Mouse (Mus musculus) erythroblast, embryonic 14.5 days (primary cell): Measurements from ENCODE around the gene Insl5.

Experiments
- GATA1 ChIP-seq: IDR thresholded peaks from 2 replicates; pipeline ENCODE4 v1.6.1; 2012; ENCODE audit warnings: low read length, inconsistent platforms, mixed read lengths
- TAL1 ChIP-seq: IDR thresholded peaks from 3 replicates; pipeline ENCODE4 v1.6.1; 2012; ENCODE audit warnings: low read length, inconsistent platforms, mixed read lengths

DNA sequence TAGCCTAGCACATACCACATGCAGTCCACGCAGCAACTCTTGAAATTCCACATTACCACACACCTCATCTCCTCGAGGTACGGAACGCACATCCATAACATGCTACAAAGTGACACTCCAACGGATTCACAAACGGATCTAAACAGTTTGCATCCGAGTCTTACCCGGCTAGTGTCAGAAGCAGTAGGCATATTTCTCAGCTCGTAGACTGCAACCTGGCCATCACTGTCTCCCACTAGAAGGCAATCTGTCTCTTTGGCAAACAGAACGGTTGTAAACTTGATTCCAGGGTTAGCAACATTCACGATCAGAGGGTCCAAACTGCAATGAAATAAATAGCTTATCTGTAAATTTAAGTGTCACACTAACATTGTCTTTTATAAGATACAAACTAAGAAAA is 21.4 kb upstream of the Insl5 start:
- TF ChIP-seq GATA1 (no peak), TAL1 (no peak)
